Mouse (Mus musculus): ENCODE data around the gene Tmem72. TPM values are rescaled to one million over a fixed set of nuclear protein-coding genes. Genes with fewer than 3 reads are reported as not detected.

Tmem72 gene
- 0.05 TPM in 2 replicates for polyA plus RNA-seq (2016; fragmentation: Nextera tagmentation; extraction: Ambion mirVana)

- peaks cover 8% of the 10 kb centered on the region; the same call in 1 of the 2 replicates for H3K4me1 ChIP-seq
- no peaks in the 10 kb centered on the region for H3K36me3 ChIP-seq (replicated peaks)
- no peak within 1 kb of the TSS for H3K4me3 ChIP-seq
- WGBS = 87% methylated on average over 8 of the region's 8 CpGs
- no peaks in the 10 kb centered on the region for H3K9me3 ChIP-seq
- H3K27me3 ChIP-seq (ENCODE audit: poor library complexity, severe bottlenecking) = no peaks in the 10 kb centered on the region
- H3K27ac ChIP-seq = no peak within 1 kb of the TSS
- DNase-seq (ENCODE audit: extremely low spot score, low spot score) = no peak
Observed at GRCm38 (mm10) chr6:116716666-116717065, at the start of gene Tmem72. Tmem72 (minus strand) TSS chr6:116716913.

GRCm38 (mm10) chr6:116764524-116764923, 47.8 kb upstream of the Tmem72 start:
- Histone ChIP-seq H3K36me3 (replicated peaks) (no peaks in the 10 kb centered on the region), H3K27ac (no peak overlapping the region), H3K4me3 (no peak overlapping the region), H3K4me1 (peaks cover 8% of the 10 kb centered on the region), H3K9me3 (no peaks in the 10 kb centered on the region), H3K27me3 (ENCODE audit: poor library complexity, severe bottlenecking) (peaks cover 4% of the 10 kb centered on the region; the same call in 1 of the 2 replicates)
- no peak for DNase-seq (ENCODE audit: extremely low spot score, low spot score)
- WGBS = 84% methylated on average over 4 of the region's 4 CpGs

DNA sequence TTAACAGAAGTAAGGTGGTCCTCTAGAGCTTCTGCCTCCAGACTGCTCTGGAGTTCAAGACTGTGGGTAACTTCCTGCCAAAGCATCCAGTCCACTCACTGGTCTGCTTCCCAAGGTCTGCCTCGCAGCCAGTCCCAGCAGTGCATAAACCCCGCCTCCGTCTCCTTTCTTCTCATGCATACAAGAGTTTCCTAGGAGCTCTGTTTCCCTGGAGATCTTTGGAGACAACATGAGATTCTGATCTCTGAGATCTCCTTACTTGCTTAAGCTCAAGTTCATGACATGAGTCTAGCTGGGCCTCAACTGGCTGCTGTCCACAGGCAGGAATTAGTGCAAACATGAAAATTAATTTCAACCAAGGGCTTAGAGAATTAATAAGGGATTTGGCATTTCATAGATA, 45.6 kb upstream of the Tmem72 start:
- no peak for DNase-seq (ENCODE audit: extremely low spot score, low spot score)
- Histone ChIP-seq H3K27ac (no peak overlapping the region), H3K9me3 (no peaks in the 10 kb centered on the region), H3K4me3 (no peak overlapping the region), H3K27me3 (ENCODE audit: poor library complexity, severe bottlenecking) (peaks cover 4% of the 10 kb centered on the region; the same call in 1 of the 2 replicates), H3K36me3 (replicated peaks) (no peaks in the 10 kb centered on the region), H3K4me1 (peaks cover 5% of the 10 kb centered on the region; the same call in 1 of the 2 replicates)
- 50% methylated on average over 3 of the region's 3 CpGs for WGBS

GRCm38 (mm10) chr6:116760181-116760580, 43.5 kb upstream of the Tmem72 start:
- no peak for DNase-seq (ENCODE audit: extremely low spot score, low spot score)
- Histone ChIP-seq H3K36me3 (replicated peaks) (no peaks in the 10 kb centered on the region), H3K9me3 (no peaks in the 10 kb centered on the region), H3K27me3 (ENCODE audit: poor library complexity, severe bottlenecking) (no peaks in the 10 kb centered on the region), H3K27ac (no peak overlapping the region), H3K4me1 (peaks cover 5% of the 10 kb centered on the region; the same call in 1 of the 2 replicates), H3K4me3 (no peak overlapping the region)
- 83% methylated on average over 6 of the region's 6 CpGs for WGBS

- no peaks in the 10 kb centered on the region for H3K9me3 ChIP-seq
- DNase-seq (ENCODE audit: extremely low spot score, low spot score) = no peak
- no peak overlapping the region for H3K4me3 ChIP-seq
- no peak overlapping the region for H3K27ac ChIP-seq
- H3K36me3 ChIP-seq (replicated peaks) = no peaks in the 10 kb centered on the region
- H3K27me3 ChIP-seq (ENCODE audit: poor library complexity, severe bottlenecking) = no peaks in the 10 kb centered on the region
- H3K4me1 ChIP-seq = no peaks in the 10 kb centered on the region
- WGBS = 86% methylated on average over 3 of the region's 3 CpGs
Observed at GRCm38 (mm10) chr6:116756364-116756763, 39.7 kb upstream of the Tmem72 start.

- no peaks in the 10 kb centered on the region for H3K9me3 ChIP-seq
- DNase-seq (ENCODE audit: extremely low spot score, low spot score) = no peak
- H3K4me3 ChIP-seq = no peak overlapping the region
- WGBS = 93% methylated on average over 2 of the region's 2 CpGs
- no peaks in the 10 kb centered on the region for H3K27me3 ChIP-seq (ENCODE audit: poor library complexity, severe bottlenecking)
- H3K36me3 ChIP-seq (replicated peaks) = no peaks in the 10 kb centered on the region
- no peak overlapping the region for H3K27ac ChIP-seq
- H3K4me1 ChIP-seq = no peaks in the 10 kb centered on the region
Observed at GRCm38 (mm10) chr6:116738046-116738445, 21.3 kb upstream of the Tmem72 start.

- Histone ChIP-seq H3K36me3 (replicated peaks) (no peaks in the 10 kb centered on the region), H3K9me3 (no peaks in the 10 kb centered on the region), H3K27me3 (ENCODE audit: poor library complexity, severe bottlenecking) (no peaks in the 10 kb centered on the region), H3K27ac (no peak overlapping the region), H3K4me3 (no peak overlapping the region), H3K4me1 (no peaks in the 10 kb centered on the region)
- DNase-seq (ENCODE audit: extremely low spot score, low spot score) = no peak
- WGBS = 95% methylated on average over 5 of the region's 5 CpGs
Observed at GRCm38 (mm10) chr6:116735361-116735760, 18.6 kb upstream of the Tmem72 start.

GRCm38 (mm10) chr6:116733577-116733976, 16.9 kb upstream of the Tmem72 start:
- H3K9me3 ChIP-seq = no peaks in the 10 kb centered on the region
- WGBS = 87% methylated on average over 4 of the region's 4 CpGs
- H3K4me3 ChIP-seq = no peak overlapping the region
- no peaks in the 10 kb centered on the region for H3K36me3 ChIP-seq (replicated peaks)
- DNase-seq (ENCODE audit: extremely low spot score, low spot score) = no peak
- H3K27me3 ChIP-seq (ENCODE audit: poor library complexity, severe bottlenecking) = no peaks in the 10 kb centered on the region
- no peak overlapping the region for H3K27ac ChIP-seq
- H3K4me1 ChIP-seq = no peaks in the 10 kb centered on the region

GRCm38 (mm10) chr6:116724489-116725160, 7.9 kb upstream of the Tmem72 start:
- no peaks in the 10 kb centered on the region for H3K36me3 ChIP-seq (replicated peaks)
- WGBS = 86% methylated on average over 12 of the region's 12 CpGs

DNA sequence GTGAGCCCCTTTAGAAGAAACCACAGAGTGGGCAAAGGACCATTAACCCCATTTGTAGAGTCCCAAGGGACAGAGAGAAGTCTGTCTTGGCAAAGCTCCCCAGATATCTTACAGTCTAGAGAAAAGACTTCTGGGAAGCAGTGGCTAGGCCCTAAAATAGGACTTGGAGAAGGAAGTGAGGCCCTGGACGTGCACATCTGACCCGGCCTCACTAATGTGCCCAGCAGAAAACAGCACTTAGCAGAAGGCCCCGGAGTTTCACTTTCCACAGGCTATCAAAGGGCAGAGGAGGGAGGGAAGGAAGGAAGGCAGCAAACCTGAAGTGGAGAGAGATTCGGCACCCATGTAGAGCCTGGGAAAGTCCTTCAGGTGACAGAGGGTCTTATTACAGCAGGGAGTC, 2.2 kb upstream of the Tmem72 start:
- H3K9me3 ChIP-seq = no peaks in the 10 kb centered on the region
- DNase-seq (ENCODE audit: extremely low spot score, low spot score) = no peak
- H3K4me1 ChIP-seq = 0 out of 2 replicates have a peak, but pooled peaks cover 5% of the 10 kb centered on the region
- no peaks in the 10 kb centered on the region for H3K36me3 ChIP-seq (replicated peaks)
- no peak overlapping the region for H3K4me3 ChIP-seq
- H3K27ac ChIP-seq = no peak overlapping the region
- WGBS = 87% methylated on average over 4 of the region's 4 CpGs
- H3K27me3 ChIP-seq (ENCODE audit: poor library complexity, severe bottlenecking) = no peaks in the 10 kb centered on the region

More at GRCm38 (mm10) chr6:116724489-116725160, 7.9 kb upstream of the Tmem72 start:
- Histone ChIP-seq H3K27ac (no peak overlapping the region), H3K4me1 (no peaks in the 10 kb centered on the region; the same call in 1 of the 2 replicates), H3K9me3 (no peaks in the 10 kb centered on the region), H3K4me3 (no peak overlapping the region), H3K27me3 (ENCODE audit: poor library complexity, severe bottlenecking) (no peaks in the 10 kb centered on the region)
- no peak for DNase-seq (ENCODE audit: extremely low spot score, low spot score)

DNA sequence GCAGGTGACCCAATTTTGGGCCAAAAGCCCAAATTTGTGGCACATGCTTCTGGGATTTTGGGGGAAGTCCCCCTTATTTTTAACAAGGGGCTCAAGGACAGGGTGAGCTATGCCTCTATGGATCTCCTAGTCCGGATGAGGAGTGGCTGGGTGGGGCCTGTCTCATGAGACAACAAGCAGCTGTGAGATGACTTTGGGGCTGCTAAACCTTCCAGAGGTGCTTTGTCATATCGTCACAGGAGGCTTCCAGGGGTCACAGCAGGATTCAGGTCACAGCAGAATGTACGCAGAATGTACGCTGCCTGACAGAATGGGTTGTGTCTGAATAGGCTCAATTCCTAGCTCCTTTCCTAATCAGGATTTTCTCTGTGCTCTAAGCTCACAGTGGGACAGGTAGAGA, 1.6 kb upstream of the Tmem72 start:
- Histone ChIP-seq H3K36me3 (replicated peaks) (no peaks in the 10 kb centered on the region), H3K27me3 (ENCODE audit: poor library complexity, severe bottlenecking) (no peaks in the 10 kb centered on the region), H3K4me1 (0 out of 2 replicates have a peak, but pooled peaks cover 5% of the 10 kb centered on the region), H3K27ac (no peak overlapping the region), H3K9me3 (no peaks in the 10 kb centered on the region), H3K4me3 (no peak overlapping the region)
- WGBS = 85% methylated on average over 4 of the region's 4 CpGs
- no peak for DNase-seq (ENCODE audit: extremely low spot score, low spot score)

GRCm38 (mm10) chr6:116717851-116718250, 1.1 kb upstream of the Tmem72 start:
- no peak for DNase-seq (ENCODE audit: extremely low spot score, low spot score)
- Histone ChIP-seq H3K4me3 (no peak overlapping the region), H3K27me3 (ENCODE audit: poor library complexity, severe bottlenecking) (no peaks in the 10 kb centered on the region), H3K4me1 (0 out of 2 replicates have a peak, but pooled peaks cover 5% of the 10 kb centered on the region), H3K36me3 (replicated peaks) (no peaks in the 10 kb centered on the region), H3K27ac (no peak overlapping the region), H3K9me3 (no peaks in the 10 kb centered on the region)
- 95% methylated on average over 7 of the region's 7 CpGs for WGBS

DNA sequence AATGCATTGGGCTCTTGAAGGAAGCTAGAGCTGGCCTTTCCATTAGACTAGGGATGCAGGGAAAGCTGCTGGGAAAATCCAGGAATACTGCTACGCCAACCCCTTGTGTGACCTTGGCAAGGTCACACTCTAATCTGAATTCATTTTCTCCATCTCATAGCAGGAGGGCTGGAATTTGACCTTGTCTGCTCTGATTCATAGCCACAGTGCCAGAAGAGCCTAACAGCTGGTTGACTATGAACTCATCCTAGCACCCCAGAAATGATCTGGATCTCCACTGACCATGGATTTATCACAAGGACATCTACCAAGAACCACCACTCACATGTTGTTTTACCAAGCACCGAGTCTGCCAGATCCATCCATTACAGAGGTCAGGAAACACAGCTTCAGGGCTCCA, 1.5 kb downstream of the Tmem72 start:
- H3K9me3 ChIP-seq = no peaks in the 10 kb centered on the region

More for the DNA sequence above, 1.5 kb downstream of the Tmem72 start:
- no peak overlapping the region for H3K4me3 ChIP-seq
- WGBS = 89% methylated on average over 2 of the region's 2 CpGs
- no peak for DNase-seq (ENCODE audit: extremely low spot score, low spot score)
- no peaks in the 10 kb centered on the region for H3K27me3 ChIP-seq (ENCODE audit: poor library complexity, severe bottlenecking)
- no peak overlapping the region for H3K27ac ChIP-seq
- H3K36me3 ChIP-seq (replicated peaks) = no peaks in the 10 kb centered on the region
- peaks cover 8% of the 10 kb centered on the region; the same call in 1 of the 2 replicates for H3K4me1 ChIP-seq
